In the genomic region with DNA sequence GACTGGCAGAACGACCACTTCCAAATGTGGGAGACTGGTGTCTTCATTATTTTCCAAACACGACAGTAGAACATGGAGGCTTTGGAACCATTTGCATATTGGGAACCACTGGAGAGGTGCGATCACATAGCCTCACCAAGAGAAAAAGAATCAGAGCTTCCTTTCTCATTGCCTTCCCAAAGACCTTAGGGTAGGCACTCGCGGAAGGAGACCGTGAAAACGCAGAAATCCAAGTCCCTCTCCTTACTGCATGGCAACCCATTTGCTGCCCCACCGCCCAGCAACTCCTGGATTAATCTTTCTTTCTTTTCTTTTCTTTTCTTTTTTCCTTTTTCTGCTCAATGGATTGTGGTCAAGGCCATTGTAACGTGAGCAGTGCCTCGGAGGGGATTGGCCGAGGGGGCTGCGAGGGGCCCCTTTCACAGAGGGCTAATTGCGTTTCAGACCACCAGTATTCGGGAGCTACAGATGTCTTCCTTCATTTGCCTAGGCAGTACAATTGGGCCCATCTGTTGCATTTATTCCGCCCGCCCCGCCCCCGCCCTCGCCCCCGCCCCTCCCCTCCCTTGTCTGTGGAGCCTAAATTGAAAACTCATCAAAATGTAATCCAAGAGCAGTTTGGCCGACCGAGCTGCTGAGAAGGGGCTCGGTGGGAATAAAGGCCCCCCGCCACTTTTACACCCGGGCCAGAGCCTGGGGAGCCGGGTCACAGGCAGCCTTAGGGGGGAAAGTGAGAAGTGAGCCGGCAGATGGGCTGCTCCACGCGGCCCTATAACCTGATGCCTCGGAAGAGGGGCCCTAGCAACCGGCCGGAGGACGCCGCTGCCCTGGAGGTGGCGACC, we compare ENCODE assay signal across 11 mouse cellular contexts. TPM values are rescaled to one million over a fixed set of nuclear protein-coding genes. Genes with fewer than 3 reads are reported as not detected.
A peak's percentile ranks its signal among the peaks of the same experiment; 100 is the strongest.
DNase-seq lines count a peak whose midpoint lies in the region; ATAC-seq lines count a peak whose summit lies in the region.
"Had no signal": no experiment of that assay in that cellular context is flagged by ENCODE, and none has a peak within 500 bp of the region (broad histone marks: within the 10 kb centered on the region; RNA-seq: fewer than 3 reads in every experiment).

No protein-coding gene starts in this region.

- H3K9me3 ChIP-seq in kidney, embryonic 15.5 days (replicated peaks) = no peaks in the 10 kb centered on the region
- H3K9me3 ChIP-seq in embryonic facial prominence, embryonic 13.5 days = no peaks in the 10 kb centered on the region
- H3K9me3 ChIP-seq in intestine, embryonic 16.5 days (ENCODE audit: control insufficient read depth, low read length) = no peaks in the 10 kb centered on the region
- peaks cover 6% of the 10 kb centered on the region; the same call in 1 of the 2 replicates for H3K9me3 ChIP-seq in neural tube, embryonic 14.5 days (ENCODE audit: control insufficient read depth, low read length)

- H3K27me3 ChIP-seq in kidney, embryonic 15.5 days = peaks cover 16% of the 10 kb centered on the region
- peaks cover 14% of the 10 kb centered on the region for H3K27me3 ChIP-seq in embryonic facial prominence, embryonic 13.5 days
- H3K27me3 ChIP-seq in intestine, embryonic 16.5 days (replicated peaks; ENCODE audit: control insufficient read depth, insufficient read depth, low read length) = 0 out of 2 replicates have a peak, but pooled peaks cover 9% of the 10 kb centered on the region
- H3K27me3 ChIP-seq in neural tube, embryonic 14.5 days (ENCODE audit: control insufficient read depth, insufficient read depth, low read length) = peaks cover 7% of the 10 kb centered on the region; the same call in 1 of the 2 replicates
- H3K27me3 ChIP-seq: CH12.LX had no signal

- H3K36me3 ChIP-seq in kidney, embryonic 15.5 days = no peaks in the 10 kb centered on the region
- no peaks in the 10 kb centered on the region for H3K36me3 ChIP-seq in embryonic facial prominence, embryonic 13.5 days
- H3K36me3 ChIP-seq in intestine, embryonic 16.5 days (ENCODE audit: control insufficient read depth, insufficient read depth, low read length) = no peaks in the 10 kb centered on the region
- H3K36me3 ChIP-seq in neural tube, embryonic 14.5 days (ENCODE audit: control insufficient read depth, insufficient read depth, low read length) = no peaks in the 10 kb centered on the region

- no peak overlapping the region for H3K9ac ChIP-seq in kidney, embryonic 15.5 days
- peak overlapping the region; percentile 59 for H3K9ac ChIP-seq in embryonic facial prominence, embryonic 13.5 days
- H3K9ac ChIP-seq in intestine, embryonic 16.5 days (ENCODE audit: low read depth, low read length) = no peak overlapping the region
- no peak overlapping the region for H3K9ac ChIP-seq in neural tube, embryonic 14.5 days (replicated peaks; ENCODE audit: low read depth, low read length)

- no peak for DNase-seq in kidney, postnatal 10 days
- DNase-seq in testis, postnatal 14 days (ENCODE audit: low spot score) = no peak
- DNase-seq in cerebellum, adult 18-20 months = no peak
- DNase-seq in cerebellum, postnatal 14 days = no peak
- DNase-seq: thymus, postnatal 25 days had no signal

- H3K4me1 ChIP-seq in kidney, embryonic 15.5 days = peaks cover 18% of the 10 kb centered on the region
- peaks cover 18% of the 10 kb centered on the region for H3K4me1 ChIP-seq in embryonic facial prominence, embryonic 13.5 days
- H3K4me1 ChIP-seq in intestine, embryonic 16.5 days (ENCODE audit: control insufficient read depth, insufficient read depth, low read length) = no peaks in the 10 kb centered on the region
- H3K4me1 ChIP-seq in neural tube, embryonic 14.5 days (ENCODE audit: control insufficient read depth, insufficient read depth, low read length) = peaks cover 4% of the 10 kb centered on the region; the same call in 1 of the 2 replicates

- H3K4me3 ChIP-seq in kidney, embryonic 15.5 days (replicated peaks) = peak overlapping the region; percentile 29
- peak overlapping the region; percentile 25 for H3K4me3 ChIP-seq in embryonic facial prominence, embryonic 13.5 days
- peak overlapping the region; percentile 3; the same call in 1 of the 2 replicates for H3K4me3 ChIP-seq in intestine, embryonic 16.5 days (ENCODE audit: low read length)
- H3K4me3 ChIP-seq in neural tube, embryonic 14.5 days (ENCODE audit: low read depth, low read length) = no peak overlapping the region
- H3K4me3 ChIP-seq: myocyte had no signal

- peak; percentile 73 for ATAC-seq in kidney, embryonic 15.5 days (replicated peaks; ENCODE audit: low FRiP score)
- ATAC-seq in embryonic facial prominence, embryonic 13.5 days (ENCODE audit: insufficient number of reproducible peaks, insufficient read depth, low FRiP score, low TSS enrichment, low read depth) = peak; percentile 65; the same call in 1 of the 2 replicates
- ATAC-seq in intestine, embryonic 16.5 days = no peak; the same call in 1 of the 2 replicates
- ATAC-seq in neural tube, embryonic 14.5 days (ENCODE audit: low read depth) = no peak

- H3K4me2 ChIP-seq in kidney, embryonic 15.5 days = peak overlapping the region; percentile 61
- peak overlapping the region; percentile 62 for H3K4me2 ChIP-seq in embryonic facial prominence, embryonic 13.5 days
- H3K4me2 ChIP-seq in intestine, embryonic 16.5 days (ENCODE audit: low read depth, low read length) = peak overlapping the region; percentile 34
- H3K4me2 ChIP-seq in neural tube, embryonic 14.5 days (ENCODE audit: low read depth, low read length) = peak overlapping the region; percentile 17; the same call in 1 of the 2 replicates

- WGBS in kidney, embryonic 15.5 days = 3% methylated on average over 35 of the region's 35 CpGs
- WGBS in embryonic facial prominence, embryonic 13.5 days = 4% methylated on average over 35 of the region's 35 CpGs
- WGBS in intestine, embryonic 16.5 days = 9% methylated on average over 34 of the region's 35 CpGs
- WGBS in neural tube, embryonic 14.5 days = 2% methylated on average over 32 of the region's 35 CpGs

- 0 out of 2 replicates have a peak overlapping the region, but pooled peaks have one; percentile 10 for H3K27ac ChIP-seq in kidney, embryonic 15.5 days
- peak overlapping the region; percentile 48; the same call in 1 of the 2 replicates for H3K27ac ChIP-seq in embryonic facial prominence, embryonic 13.5 days
- no peak overlapping the region for H3K27ac ChIP-seq in intestine, embryonic 16.5 days (ENCODE audit: low read length)
- no peak overlapping the region for H3K27ac ChIP-seq in neural tube, embryonic 14.5 days (ENCODE audit: low read depth, low read length)

RNA-seq across cellular contexts. Expression of gene Tifab, which starts 29.8 kb away (rescaled TPM):
- polyA plus RNA-seq in kidney, embryonic 15.5 days (2015; fragmentation: Nextera tagmentation; extraction: Ambion mirVana) = 2.1 and 2.4 TPM in 2 replicates
- polyA plus RNA-seq in embryonic facial prominence, embryonic 13.5 days (2015; fragmentation: Nextera tagmentation; extraction: Ambion mirVana) = 1.1 and 1.7 TPM in 2 replicates
- 4.8 and 4.9 TPM in 2 replicates for polyA plus RNA-seq in intestine, embryonic 16.5 days (2015; fragmentation: Nextera tagmentation; extraction: Ambion mirVana)
- polyA plus RNA-seq in neural tube, embryonic 14.5 days (2014; fragmentation: Nextera tagmentation; extraction: Ambion mirVana) = 0.28 and 0.68 TPM in 2 replicates
- polyA plus RNA-seq: myocyte had no signal

RNA-seq across cellular contexts. Expression of gene Neurog1, which starts 43.5 kb away (rescaled TPM):
- polyA plus RNA-seq in kidney, embryonic 15.5 days (2015; fragmentation: Nextera tagmentation; extraction: Ambion mirVana) = not detected in 2 replicates
- 1.1 and 2.0 TPM in 2 replicates for polyA plus RNA-seq in embryonic facial prominence, embryonic 13.5 days (2015; fragmentation: Nextera tagmentation; extraction: Ambion mirVana)
- polyA plus RNA-seq in intestine, embryonic 16.5 days (2015; fragmentation: Nextera tagmentation; extraction: Ambion mirVana) = not detected in 2 replicates
- polyA plus RNA-seq in neural tube, embryonic 14.5 days (2014; fragmentation: Nextera tagmentation; extraction: Ambion mirVana) = 0.15 and 0.16 TPM in 2 replicates
- polyA plus RNA-seq: myocyte had no signal

Comparison
In these comparisons a context has a peak if more than half of its experiments do, and no peak if none do; other contexts are left out.
1. ATAC-seq: peak in kidney, embryonic 15.5 days (single experiment) and embryonic facial prominence, embryonic 13.5 days (single experiment); none in intestine, embryonic 16.5 days (single experiment) and neural tube, embryonic 14.5 days (single experiment).
2. H3K27ac ChIP-seq: peak in kidney, embryonic 15.5 days (single experiment) and embryonic facial prominence, embryonic 13.5 days (single experiment); none in intestine, embryonic 16.5 days (single experiment) and neural tube, embryonic 14.5 days (single experiment).
3. Peak in every context shown above with its lines, with median percentiles within 50 percentile points of each other: H3K4me2 ChIP-seq.